Mouse (Mus musculus): Measurements from ENCODE around the gene Polr3b. TPM values are rescaled to one million over a fixed set of nuclear protein-coding genes. Genes with fewer than 3 reads are reported as not detected.

The Polr3b gene
- total RNA-seq, 4 experiments from 2014 or later = 14.2 to 16.4 (median 14.6) TPM

- DNase-seq (ENCODE audit: low spot score in 2 of 2) = no peak
Observed at GRCm38 (mm10) chr10:84707752-84708530, 85.8 kb downstream of the Polr3b start.

GRCm38 (mm10) chr10:84710192-84710591 lies 88.1 kb downstream of the Polr3b start:
- no peak for DNase-seq (ENCODE audit: low spot score in 2 of 2)

- DNase-seq (ENCODE audit: low spot score in 2 of 2) = no peak
Observed at GRCm38 (mm10) chr10:84710827-84711226, 88.7 kb downstream of the Polr3b start.

GRCm38 (mm10) chr10:84711479-84711878 lies 89.4 kb downstream of the Polr3b start:
- no peak for DNase-seq (ENCODE audit: low spot score in 2 of 2)

GRCm38 (mm10) chr10:84711940-84712339 lies 89.8 kb downstream of the Polr3b start:
- DNase-seq (ENCODE audit: low spot score in 2 of 2) = no peak

GRCm38 (mm10) chr10:84712532-84712931 lies 90.4 kb downstream of the Polr3b start:
- no peak for DNase-seq (ENCODE audit: low spot score in 2 of 2)

GRCm38 (mm10) chr10:84713043-84713442 lies 91.0 kb downstream of the Polr3b start:
- DNase-seq (ENCODE audit: low spot score in 2 of 2) = no peak

GRCm38 (mm10) chr10:84715639-84716038 lies 93.5 kb downstream of the Polr3b start:
- DNase-seq (ENCODE audit: low spot score in 2 of 2) = no peak

- DNase-seq (ENCODE audit: low spot score in 2 of 2) = no peak
Observed at GRCm38 (mm10) chr10:84716581-84716980, 94.5 kb downstream of the Polr3b start.

GRCm38 (mm10) chr10:84722711-84723110 lies 100.6 kb downstream of the Polr3b start:
- no peak for DNase-seq (ENCODE audit: low spot score in 2 of 2)

- DNase-seq (ENCODE audit: low spot score in 2 of 2) = peak in 1 of 2 experiments; percentile 35
Observed at GRCm38 (mm10) chr10:84727005-84727404, 104.9 kb downstream of the Polr3b start.

- no peak for DNase-seq (ENCODE audit: low spot score in 2 of 2)
Observed at GRCm38 (mm10) chr10:84727760-84728159, 105.7 kb downstream of the Polr3b start.

- no peak for DNase-seq (ENCODE audit: low spot score in 2 of 2)
Observed at GRCm38 (mm10) chr10:84730078-84730477, 108.0 kb downstream of the Polr3b start.

- no peak for DNase-seq (ENCODE audit: low spot score in 2 of 2)
Observed at GRCm38 (mm10) chr10:84730956-84731355, 108.9 kb downstream of the Polr3b start.

GRCm38 (mm10) chr10:84733511-84733910 lies 111.4 kb downstream of the Polr3b start:
- no peak for DNase-seq (ENCODE audit: low spot score in 2 of 2)

- DNase-seq (ENCODE audit: low spot score in 2 of 2) = no peak
Observed at GRCm38 (mm10) chr10:84754851-84755785, 133.0 kb downstream of the Polr3b start.

GRCm38 (mm10) chr10:84755786-84756203 lies 133.7 kb downstream of the Polr3b start, which contains the start of gene Rfx4:
Gene Rfx4, plus strand, starts transcription at chr10:84756062.
- peak in 1 of 2 experiments; percentile 29 for DNase-seq (ENCODE audit: low spot score in 2 of 2)

- DNase-seq (ENCODE audit: low spot score in 2 of 2) = no peak
Observed at GRCm38 (mm10) chr10:84756435-84757095, 134.5 kb downstream of the Polr3b start.

- no peak for DNase-seq (ENCODE audit: low spot score in 2 of 2)
Observed at GRCm38 (mm10) chr10:84757426-84758199, 135.5 kb downstream of the Polr3b start.

GRCm38 (mm10) chr10:84758200-84758468 lies 136.0 kb downstream of the Polr3b start:
- DNase-seq (ENCODE audit: low spot score in 2 of 2) = no peak

Measured in left cerebral cortex, adult 8-10 months (tissue).